Mouse (Mus musculus): ENCODE measurements around the gene Pibf1. TPM values are rescaled to one million over a fixed set of nuclear protein-coding genes. Genes with fewer than 3 reads are reported as not detected.

Pibf1 gene
- polyA plus RNA-seq (2015; fragmentation: Nextera tagmentation; extraction: Ambion mirVana) = 8.9 and 9.3 TPM in 2 replicates

DNA sequence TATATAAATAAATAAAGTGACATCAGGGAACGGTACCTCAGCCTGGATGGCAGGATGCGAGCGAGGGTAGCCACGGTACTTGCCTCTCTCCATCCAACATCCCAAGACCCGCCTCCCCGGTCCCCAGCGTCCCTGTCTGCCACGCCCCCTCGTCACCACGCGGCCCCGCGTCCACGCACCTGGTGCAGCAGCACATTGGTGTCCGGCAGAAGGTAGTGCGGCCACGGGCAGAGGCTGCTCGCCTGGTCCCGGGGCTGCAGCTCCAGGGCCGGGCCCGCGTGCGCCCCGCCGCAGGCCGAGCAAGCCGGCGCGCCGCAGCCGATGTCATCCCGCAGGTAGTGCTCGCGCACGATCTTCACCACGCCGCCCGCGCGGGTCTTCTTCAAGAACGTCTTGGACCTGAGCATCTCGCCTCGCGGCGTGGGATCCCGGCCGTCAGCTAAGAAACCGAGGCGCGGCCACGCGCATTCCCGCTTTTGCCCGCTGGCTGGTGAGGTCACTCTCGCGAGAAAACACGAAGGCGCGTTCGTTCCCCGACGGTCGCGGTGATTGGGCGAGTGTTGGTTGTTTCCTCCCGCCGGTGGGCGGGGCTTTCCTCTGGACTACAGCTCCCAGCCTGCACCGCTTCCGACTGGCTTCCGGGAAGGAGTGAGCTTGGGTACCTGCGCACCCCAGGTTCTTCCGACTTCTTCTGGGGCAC, at the start of gene Pibf1, which contains the start of gene Dis3:
Gene Pibf1, plus strand, starts transcription at position 158 of the 700 bp plus-strand sequence.
Gene Dis3, minus strand, starts transcription at position 504 of the 700 bp plus-strand sequence.

DNA sequence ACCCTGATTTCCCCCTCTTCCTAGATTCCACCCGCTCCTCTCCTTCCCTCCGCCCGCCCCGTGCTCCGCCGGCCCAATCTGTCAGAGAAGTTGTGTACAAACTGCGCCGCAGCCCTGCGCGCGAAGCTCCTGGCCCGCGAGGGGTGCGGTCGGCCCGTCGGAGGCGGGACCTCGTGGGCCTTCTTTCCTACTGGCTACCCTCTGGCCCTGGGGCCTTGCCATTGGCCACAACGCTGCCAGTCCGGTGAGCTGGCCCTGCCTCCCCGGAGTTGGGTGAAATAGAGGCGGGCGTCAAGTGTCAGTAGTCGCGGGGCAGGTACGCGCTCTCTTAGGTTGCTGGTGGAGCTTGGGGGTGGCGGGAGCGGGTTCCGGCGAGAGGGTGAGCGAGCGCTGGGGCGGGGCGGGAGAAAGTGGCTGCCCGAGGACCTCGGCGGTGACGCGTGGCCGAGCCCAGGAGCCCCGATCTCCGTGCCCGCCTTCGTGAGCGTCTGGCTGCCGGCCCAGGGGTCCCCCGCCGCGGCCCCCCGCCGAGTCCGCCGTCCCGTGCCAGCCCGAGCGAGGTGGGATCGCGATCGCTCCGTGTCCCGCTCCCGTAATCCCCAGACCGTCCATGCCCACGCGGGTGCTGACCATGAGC, 199.3 kb downstream of the Pibf1 start, which contains the start of gene Klf5:
Gene Klf5, plus strand, starts transcription at position 307 of the 637 bp plus-strand sequence.

Other genes starting within 250 kb of the Pibf1 start
- gene Rpl36a-ps1, start 105.1 kb upstream of the Pibf1 start, polyA plus RNA-seq (2015; fragmentation: Nextera tagmentation; extraction: Ambion mirVana) = 2.1 and 4.2 TPM in 2 replicates
- 41.5 and 50.3 TPM in 2 replicates for gene Mzt1, start 53.3 kb upstream of the Pibf1 start, polyA plus RNA-seq (2015; fragmentation: Nextera tagmentation; extraction: Ambion mirVana)
- gene Bora, start 53.2 kb upstream of the Pibf1 start, polyA plus RNA-seq (2015; fragmentation: Nextera tagmentation; extraction: Ambion mirVana) = 10.7 and 12.2 TPM in 2 replicates
- gene Dis3, start 346 bp downstream of the Pibf1 start, polyA plus RNA-seq (2015; fragmentation: Nextera tagmentation; extraction: Ambion mirVana) = 12.2 and 12.4 TPM in 2 replicates
- 28.7 and 29.8 TPM in 2 replicates for gene Klf5, start 199.3 kb downstream of the Pibf1 start, polyA plus RNA-seq (2015; fragmentation: Nextera tagmentation; extraction: Ambion mirVana)